Mouse (Mus musculus): ENCODE results near the gene Taok1. TPM values are rescaled to one million over a fixed set of nuclear protein-coding genes. Genes with fewer than 3 reads are reported as not detected.

Gene Taok1
- 9.8 TPM for polyA plus RNA-seq (2017; shearing (Covaris generic))

DNA sequence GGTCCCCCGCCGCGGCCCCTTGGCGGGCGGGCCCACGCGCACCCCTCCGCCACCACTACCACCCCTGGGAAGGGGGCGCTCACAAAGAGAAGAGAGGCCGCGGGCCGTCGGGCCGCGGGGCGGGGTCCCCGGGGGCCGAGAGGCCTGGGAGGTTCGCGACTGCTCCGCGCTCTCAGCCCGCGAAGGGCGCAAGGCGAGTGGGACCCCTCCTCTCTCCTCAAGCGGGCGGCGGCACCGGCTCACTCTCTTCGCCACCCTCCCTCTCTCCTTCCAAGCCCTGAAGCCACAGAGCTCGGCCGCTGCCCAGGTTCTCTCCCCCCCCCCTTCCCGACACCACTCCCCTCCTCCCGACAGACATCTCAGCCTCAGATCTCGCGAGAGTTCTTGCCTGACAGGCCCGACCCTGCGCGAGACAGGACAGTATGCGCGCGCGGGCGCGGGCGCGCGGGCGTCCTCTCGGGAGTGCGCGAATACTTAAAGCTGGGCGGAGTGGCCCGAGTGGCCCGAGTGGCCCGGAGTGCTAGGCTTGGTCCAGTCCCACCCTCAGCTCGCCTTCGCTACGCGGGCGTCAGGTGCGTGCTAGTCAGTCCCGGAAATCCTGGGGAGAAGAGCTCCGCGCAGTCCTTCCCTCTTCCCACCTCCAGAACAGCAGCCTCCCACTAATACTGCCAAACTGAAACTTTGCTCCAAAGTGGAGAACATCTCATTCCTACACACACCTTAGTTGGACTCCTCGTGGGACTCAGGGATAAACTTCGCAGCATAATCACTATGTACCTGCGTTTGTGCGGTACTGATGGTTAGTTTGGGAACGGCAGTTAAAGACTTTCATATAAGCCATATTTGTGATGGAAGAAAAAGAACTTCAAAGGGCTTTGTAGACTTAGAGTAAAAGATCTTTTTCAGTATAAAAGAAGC lies at the start of gene Taok1:
Gene Taok1, minus strand, starts transcription at position 278 of the 918 bp plus-strand sequence.

DNA sequence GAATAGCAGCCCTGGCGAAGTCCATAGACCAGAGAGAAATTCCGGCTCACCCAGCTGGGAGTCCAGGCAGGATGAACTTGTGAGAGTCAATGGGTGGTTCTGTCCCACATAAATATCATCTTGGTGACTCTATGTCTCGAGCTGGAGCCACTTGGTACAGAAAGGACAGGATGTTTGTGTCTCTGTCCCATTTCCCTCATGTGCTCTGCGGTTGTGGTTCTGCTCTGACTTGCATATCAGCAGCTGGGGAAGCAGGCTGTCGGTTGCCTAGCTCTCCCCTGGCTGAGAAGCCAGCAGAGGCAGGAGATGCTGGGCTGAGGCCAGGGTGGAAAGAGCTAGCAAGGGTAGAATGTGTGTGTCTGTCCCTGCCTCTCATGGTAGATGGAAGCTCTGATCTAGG lies 88.6 kb downstream of the Taok1 start, which contains the start of gene Gm10392:
Gene Gm10392, minus strand, starts transcription at position 156 of the 400 bp plus-strand sequence.

GRCm38 (mm10) chr11:77515637-77516552 lies 91.7 kb downstream of the Taok1 start, which contains the start of gene Trp53i13:
Trp53i13 (minus strand) TSS chr11:77515980.

GRCm38 (mm10) chr11:77514832-77515636 lies 92.6 kb downstream of the Taok1 start, which contains the start of gene Abhd15:
Abhd15 (plus strand) TSS chr11:77515121.

DNA sequence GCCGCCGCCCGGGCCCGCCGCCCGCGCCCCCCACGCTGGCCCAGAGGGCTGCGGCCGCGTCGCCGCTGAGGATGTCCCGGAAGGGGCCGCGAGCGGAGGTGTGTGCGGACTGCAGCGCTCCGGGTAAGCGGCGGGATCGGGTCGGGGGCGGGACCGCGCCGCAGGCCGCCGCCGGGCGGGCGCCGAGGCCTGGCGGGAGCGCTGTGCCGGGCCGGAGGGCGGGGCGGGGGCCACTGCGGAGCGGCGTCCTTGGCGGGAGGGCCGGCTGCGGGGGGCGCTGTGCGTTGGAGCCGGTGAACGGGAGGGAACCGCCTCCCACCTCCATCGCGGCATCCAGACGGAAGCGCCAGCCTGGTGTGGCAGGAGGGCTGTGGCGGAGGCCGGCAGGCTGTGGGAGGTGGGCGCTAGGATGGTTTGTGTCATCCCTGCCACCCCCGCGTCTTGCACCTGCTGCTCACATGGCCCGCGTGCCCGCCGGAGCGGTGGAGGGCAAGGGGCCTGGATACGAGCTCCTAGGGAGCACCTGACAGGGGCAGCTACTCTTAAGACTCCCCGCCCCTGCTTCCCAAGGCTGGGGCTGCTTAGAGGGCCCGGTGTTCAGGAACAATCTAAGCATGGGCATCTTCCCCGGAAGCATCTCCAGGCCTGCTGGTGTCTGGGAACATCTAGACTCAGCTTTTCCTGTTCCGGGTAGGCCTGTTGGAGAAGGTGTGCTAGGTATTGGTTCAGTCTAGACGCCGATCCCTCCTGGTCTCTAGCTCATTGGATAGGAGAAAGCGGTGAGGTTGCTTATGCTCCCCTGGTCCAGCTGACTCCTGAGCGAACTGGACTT lies 113.9 kb downstream of the Taok1 start, which contains the start of gene Git1:
Gene Git1, plus strand, starts transcription at position 51 of the 832 bp plus-strand sequence.

DNA sequence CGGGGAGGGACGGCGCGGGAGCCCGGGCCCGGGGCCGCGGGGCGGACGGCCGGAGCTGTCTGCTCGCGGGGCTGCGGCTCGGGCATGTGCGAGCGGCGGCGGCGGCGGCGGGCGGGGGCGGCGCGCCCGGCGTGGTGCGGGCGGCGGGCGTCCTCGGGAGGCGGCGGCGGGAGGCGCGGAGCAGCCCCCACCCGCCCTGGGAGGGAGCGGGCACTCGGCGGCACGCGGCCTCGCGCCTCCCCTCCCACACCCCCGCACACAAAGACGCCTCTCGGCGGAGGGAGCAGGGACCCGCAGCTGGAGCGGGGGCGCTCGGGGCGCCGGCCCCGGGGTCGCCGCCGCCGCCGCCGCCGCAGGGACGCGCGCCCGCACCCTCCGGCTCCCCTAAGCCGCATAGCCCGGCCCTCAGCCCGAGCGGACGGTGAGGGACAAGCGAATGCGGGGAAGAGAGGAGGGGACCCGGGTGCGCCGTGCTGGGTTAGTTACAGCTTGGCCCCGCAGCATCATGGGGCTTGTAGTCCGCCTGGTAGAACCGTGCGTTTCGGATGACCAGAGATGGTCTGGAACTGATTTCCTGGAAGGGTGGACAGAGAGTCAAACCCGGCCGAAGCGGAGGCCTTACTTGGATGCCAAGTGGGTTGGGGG lies 117.9 kb downstream of the Taok1 start, which contains the start of gene Ankrd13b:
Gene Ankrd13b, minus strand, starts transcription at position 88 of the 645 bp plus-strand sequence.

Other genes with a start within 250 kb of the Taok1 start
- 0.14 TPM for gene Coro6, start 145.4 kb downstream of the Taok1 start, polyA plus RNA-seq (2017; shearing (Covaris generic))
- gene Ankrd13b, start 118.1 kb downstream of the Taok1 start, polyA plus RNA-seq (2017; shearing (Covaris generic)) = 3.9 TPM
- 39.8 TPM for gene Git1, start 114.3 kb downstream of the Taok1 start, polyA plus RNA-seq (2017; shearing (Covaris generic))
- 3.1 TPM for gene Abhd15, start 92.7 kb downstream of the Taok1 start, polyA plus RNA-seq (2017; shearing (Covaris generic))
- 26.4 TPM for gene Trp53i13, start 91.8 kb downstream of the Taok1 start, polyA plus RNA-seq (2017; shearing (Covaris generic))
- gene Gm10392, start 88.6 kb downstream of the Taok1 start, polyA plus RNA-seq (2017; shearing (Covaris generic)) = 0.24 TPM
- gene Nufip2, start 78.3 kb upstream of the Taok1 start, polyA plus RNA-seq (2017; shearing (Covaris generic)) = 86.8 TPM
- gene Cryba1, start 117.5 kb upstream of the Taok1 start, polyA plus RNA-seq (2017; shearing (Covaris generic)) = 0.36 TPM
- gene Myo18a, start 155.4 kb upstream of the Taok1 start, polyA plus RNA-seq (2017; shearing (Covaris generic)) = 40.8 TPM
- gene Gm10277, start 179.9 kb upstream of the Taok1 start, polyA plus RNA-seq (2017; shearing (Covaris generic)) = 0.32 TPM

All from effector memory CD4-positive, alpha-beta T cell, adult 5 months (primary cell).